Mouse (Mus musculus) frontal cortex, postnatal 14 days (tissue): ENCODE results near the gene Poll.

Experiments used
- DNase-seq, 2 experiments: peaks; one replicate each; pipeline ENCODE4 v3.0.0; 2022; ENCODE audit warnings: low spot score in 2 of 2

Poll gene

GRCm38 (mm10) chr19:45560153-45560890, at the start of gene Poll, which contains the start of gene Gm17018:
Gene Poll, minus strand, starts transcription at chr19:45560531.
Gene Gm17018, plus strand, starts transcription at chr19:45560615.
- peak; percentile 72 to 77 for DNase-seq

- no peak for DNase-seq
These were observed 48.5 kb upstream of the Poll start for GRCm38 (mm10) chr19:45608648-45609339.

GRCm38 (mm10) chr19:45607479-45607878, 47.1 kb upstream of the Poll start:
- DNase-seq = no peak

GRCm38 (mm10) chr19:45606701-45607100, 46.4 kb upstream of the Poll start:
- DNase-seq = no peak

GRCm38 (mm10) chr19:45602606-45603005, 42.3 kb upstream of the Poll start:
- DNase-seq = no peak

- DNase-seq = no peak
These were observed 36.8 kb upstream of the Poll start for GRCm38 (mm10) chr19:45597106-45597505.

GRCm38 (mm10) chr19:45596434-45596833, 36.1 kb upstream of the Poll start:
- DNase-seq = no peak

GRCm38 (mm10) chr19:45596019-45596418, 35.7 kb upstream of the Poll start:
- DNase-seq = no peak

GRCm38 (mm10) chr19:45595481-45595880, 35.1 kb upstream of the Poll start:
- no peak for DNase-seq

- DNase-seq = no peak
These were observed 33.7 kb upstream of the Poll start for GRCm38 (mm10) chr19:45594079-45594478.

- DNase-seq = no peak
These were observed 32.6 kb upstream of the Poll start for GRCm38 (mm10) chr19:45592916-45593315.

GRCm38 (mm10) chr19:45591704-45592103, 31.4 kb upstream of the Poll start:
- no peak for DNase-seq

GRCm38 (mm10) chr19:45589761-45590160, 29.4 kb upstream of the Poll start:
- no peak for DNase-seq

GRCm38 (mm10) chr19:45587509-45588292, 27.4 kb upstream of the Poll start:
- no peak for DNase-seq

- no peak for DNase-seq
These were observed 26.5 kb upstream of the Poll start for GRCm38 (mm10) chr19:45586850-45587249.

- no peak for DNase-seq
These were observed 24.7 kb upstream of the Poll start for GRCm38 (mm10) chr19:45584856-45585620.

- DNase-seq = no peak
These were observed 22.8 kb upstream of the Poll start for GRCm38 (mm10) chr19:45583136-45583535.

GRCm38 (mm10) chr19:45582161-45582560, 21.8 kb upstream of the Poll start:
- no peak for DNase-seq

- DNase-seq = peak; percentile 40 to 45
These were observed 20.9 kb upstream of the Poll start for GRCm38 (mm10) chr19:45581257-45581656.

- DNase-seq = no peak
These were observed 19.9 kb upstream of the Poll start for GRCm38 (mm10) chr19:45580235-45580634.

- no peak for DNase-seq
These were observed 19.1 kb upstream of the Poll start for GRCm38 (mm10) chr19:45579416-45579815.

GRCm38 (mm10) chr19:45578976-45579375, 18.6 kb upstream of the Poll start:
- no peak for DNase-seq
